Mouse (Mus musculus) G1E (cell line): ENCODE measurements at regions not wholly inside any gene's neighbourhood (a gene's known extent, or its start where the extent isn't known, plus 50 kb on each side); places are given as distances from the start of the nearest gene placed in this dataset.

Source experiments
- ATAC-seq: 2 replicates; pipeline ENCODE4 v1.8.0; 2016; ENCODE audit warnings: mild to moderate bottlenecking; ENCODE audit not compliant: insufficient number of reproducible peaks, poor library complexity, low FRiP score, severe bottlenecking; ENCODE audit errors: extremely low read depth
- DNase-seq: peaks from one replicate; pipeline ENCODE4 v3.0.0; 2012; ENCODE audit warnings: low spot score
- H3K27me3 ChIP-seq: 2 replicates; pipeline ENCODE4 v1.6.1; 2012; ENCODE audit warnings: mild to moderate bottlenecking, low read length, inconsistent platforms; ENCODE audit not compliant: insufficient read depth
- H3K36me3 ChIP-seq: replicated peaks from 2 replicates; pipeline ENCODE3; 2012; ENCODE audit warnings: mild to moderate bottlenecking, inconsistent platforms
- H3K4me1 ChIP-seq: 2 replicates; pipeline ENCODE4 v1.6.1; 2012; ENCODE audit warnings: low read depth, low read length, inconsistent platforms, mixed read lengths; ENCODE audit not compliant: insufficient read depth
- H3K4me3 ChIP-seq: 2 replicates; pipeline ENCODE4 v1.5.1; 2012; ENCODE audit warnings: low read depth, mild to moderate bottlenecking, inconsistent platforms, low read length, moderate library complexity, mixed read lengths
- H3K9me3 ChIP-seq: replicated peaks from 2 replicates; pipeline ENCODE4 v1.6.1; 2012; ENCODE audit warnings: inconsistent platforms
- CTCF ChIP-seq: IDR thresholded peaks from 2 replicates; pipeline ENCODE4 v1.5.1; 2012; ENCODE audit warnings: low read depth, low read length, inconsistent platforms, mixed read lengths
- GATA1 ChIP-seq: IDR thresholded peaks from 2 replicates; pipeline ENCODE4 v1.6.1; 2012; ENCODE audit warnings: borderline replicate concordance, low read length, inconsistent platforms, mixed read lengths
- GATA2 ChIP-seq: IDR thresholded peaks from 2 replicates; pipeline ENCODE4 v1.6.1; 2012; ENCODE audit warnings: low read depth, low read length, inconsistent platforms, borderline replicate concordance
- POLR2AphosphoS5 ChIP-seq: IDR thresholded peaks from 2 replicates; pipeline ENCODE4 v1.6.1; 2012; ENCODE audit warnings: low read depth, low read length, inconsistent platforms; ENCODE audit not compliant: insufficient replicate concordance
- TAL1 ChIP-seq: conservative IDR thresholded peaks from 2 replicates; pipeline ENCODE4 v1.6.1; 2012; ENCODE audit warnings: low read depth, low read length, inconsistent platforms, mixed read lengths

GRCm38 (mm10) chr9:122437464-122437863 is 86.1 kb downstream of the Abhd5 start:
- H3K27me3 ChIP-seq, result peaks cover 16% of the 10 kb centered on the region
- TF ChIP-seq CTCF, result no peak
- no peak for TF ChIP-seq GATA2
- no peak for TF ChIP-seq TAL1
- TF ChIP-seq GATA1, result no peak
- TF ChIP-seq POLR2AphosphoS5, result no peak
- H3K4me3 ChIP-seq, result no peak overlapping the region
- DNase-seq (no peak), ATAC-seq (no peak)
- no peaks in the 10 kb centered on the region for H3K4me1 ChIP-seq
- no peaks in the 10 kb centered on the region for H3K9me3 ChIP-seq
- H3K36me3 ChIP-seq, result no peaks in the 10 kb centered on the region

GRCm38 (mm10) chr9:122446387-122447105 is 95.1 kb downstream of the Abhd5 start:
- H3K4me1 ChIP-seq, result no peaks in the 10 kb centered on the region
- DNase-seq (no peak), ATAC-seq (no peak)
- peaks cover 3% of the 10 kb centered on the region; the same call in 1 of the 2 replicates for H3K27me3 ChIP-seq
- H3K4me3 ChIP-seq, result no peak overlapping the region
- no peak for TF ChIP-seq CTCF
- TF ChIP-seq GATA2, result no peak
- TF ChIP-seq TAL1, result no peak
- TF ChIP-seq GATA1, result no peak
- no peak for TF ChIP-seq POLR2AphosphoS5
- no peaks in the 10 kb centered on the region for H3K9me3 ChIP-seq
- H3K36me3 ChIP-seq, result no peaks in the 10 kb centered on the region

GRCm38 (mm10) chr9:122447568-122447967 is 96.2 kb downstream of the Abhd5 start:
- H3K9me3 ChIP-seq, result no peaks in the 10 kb centered on the region
- DNase-seq (no peak), ATAC-seq (no peak)
- H3K4me3 ChIP-seq, result no peak overlapping the region
- peaks cover 6% of the 10 kb centered on the region for H3K27me3 ChIP-seq
- H3K4me1 ChIP-seq, result no peaks in the 10 kb centered on the region
- no peak for TF ChIP-seq GATA1
- no peaks in the 10 kb centered on the region for H3K36me3 ChIP-seq

GRCm38 (mm10) chr9:122448342-122448741 is 96.9 kb downstream of the Abhd5 start:
- H3K4me3 ChIP-seq, result no peak overlapping the region
- no peak for ATAC-seq
- no peaks in the 10 kb centered on the region for H3K9me3 ChIP-seq
- H3K4me1 ChIP-seq, result no peaks in the 10 kb centered on the region
- no peak for DNase-seq
- H3K27me3 ChIP-seq, result peaks cover 6% of the 10 kb centered on the region
- no peaks in the 10 kb centered on the region for H3K36me3 ChIP-seq
- TF ChIP-seq CTCF (no peak), GATA2 (no peak), POLR2AphosphoS5 (no peak), GATA1 (no peak), TAL1 (no peak)

- ATAC-seq (no peak), DNase-seq (no peak)
- Histone ChIP-seq H3K4me1 (no peaks in the 10 kb centered on the region), H3K36me3 (no peaks in the 10 kb centered on the region), H3K9me3 (no peaks in the 10 kb centered on the region), H3K4me3 (no peak overlapping the region), H3K27me3 (peaks cover 9% of the 10 kb centered on the region)
- no peak for TF ChIP-seq GATA1
- no peak for TF ChIP-seq TAL1
- no peak for TF ChIP-seq GATA2
Observed at GRCm38 (mm10) chr9:122450524-122450923, 99.1 kb downstream of the Abhd5 start.

- Histone ChIP-seq H3K4me1 (no peaks in the 10 kb centered on the region), H3K4me3 (no peak overlapping the region), H3K9me3 (no peaks in the 10 kb centered on the region), H3K27me3 (peaks cover 7% of the 10 kb centered on the region; the same call in 1 of the 2 replicates), H3K36me3 (no peaks in the 10 kb centered on the region)
- ATAC-seq, result no peak
- no peak for DNase-seq
- no peak for TF ChIP-seq CTCF
- no peak for TF ChIP-seq POLR2AphosphoS5
- TF ChIP-seq TAL1, result no peak
- no peak for TF ChIP-seq GATA1
- TF ChIP-seq GATA2, result no peak
Observed at GRCm38 (mm10) chr9:122455301-122455700, 103.9 kb downstream of the Abhd5 start.
